ENCODE assay signal across 8 mouse cellular contexts in the genomic region with DNA sequence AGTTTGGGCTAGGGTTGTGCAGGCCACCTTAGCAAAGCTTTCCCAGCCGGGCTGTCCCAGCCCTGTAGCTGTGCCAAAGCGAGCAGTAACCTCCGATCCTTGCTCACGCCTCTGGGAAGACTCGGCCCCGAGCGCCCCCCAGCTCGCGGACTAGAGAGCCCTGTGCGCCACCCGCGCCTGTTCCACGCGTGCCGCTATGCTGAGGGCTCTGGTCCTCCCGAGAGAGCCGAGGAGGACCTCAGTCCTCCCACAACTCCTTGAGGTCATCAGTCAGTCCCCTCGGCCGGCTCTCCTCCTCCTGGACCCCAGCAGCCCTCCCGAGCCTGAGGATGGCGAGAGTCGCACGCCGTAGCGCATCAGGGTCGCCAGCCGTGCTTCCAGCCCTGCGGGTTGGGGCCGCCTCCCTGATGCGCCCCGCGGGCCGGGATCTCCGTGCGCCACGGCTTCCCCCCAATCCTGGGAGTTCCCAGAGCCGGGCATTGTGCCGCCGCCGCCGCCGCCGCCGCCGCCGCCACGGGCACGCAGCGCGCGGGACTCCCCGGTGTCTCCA. TPM values are rescaled to one million over a fixed set of nuclear protein-coding genes. Genes with fewer than 3 reads are reported as not detected.
DNase-seq lines count a peak whose midpoint lies in the region; ATAC-seq and TF ChIP-seq lines count a peak whose summit lies in the region.
"Had no signal": no experiment of that assay in that cellular context is flagged by ENCODE, and none has a peak within 500 bp of the region (broad histone marks: within the 10 kb centered on the region; RNA-seq: fewer than 3 reads in every experiment).

No protein-coding gene starts in this region.

- H3K36me3 ChIP-seq in liver, embryonic 12.5 days: no peaks in the 10 kb centered on the region
- H3K36me3 ChIP-seq in hindbrain, postnatal 0 days (ENCODE audit: insufficient read depth, low read length): no peaks in the 10 kb centered on the region
- no peaks in the 10 kb centered on the region for H3K36me3 ChIP-seq in thymus, adult 2 months (ENCODE audit: control insufficient read depth, insufficient read depth, low read length)

- no peak overlapping the region for H3K27ac ChIP-seq in liver, embryonic 12.5 days
- peak overlapping the region; percentile 93 for H3K27ac ChIP-seq in hindbrain, postnatal 0 days
- peak overlapping the region; percentile 93 for H3K27ac ChIP-seq in olfactory bulb, adult 2 months (ENCODE audit: insufficient read depth, low read depth, low read length)
- no peak overlapping the region for H3K27ac ChIP-seq in thymus, adult 2 months (ENCODE audit: control insufficient read depth, insufficient read depth, low read length)

- 4% methylated on average over 52 of the region's 52 CpGs for WGBS in liver, embryonic 12.5 days (ENCODE audit: insufficient replicate concordance)
- 3% methylated on average over 47 of the region's 52 CpGs for WGBS in hindbrain, postnatal 0 days
- under 1% methylated on average over 52 of the region's 52 CpGs for WGBS in olfactory bulb, adult 2 months
- WGBS in thymus, adult 2 months: 9% methylated on average over 52 of the region's 52 CpGs

- no peak for DNase-seq in liver
- DNase-seq in embryo, embryonic 11 days: peak; percentile 52
- peak; percentile 54 for DNase-seq in hindbrain, postnatal 0 days (ENCODE audit: low spot score)
- no peak for DNase-seq in thymus, adult 2 months
- DNase-seq in adrenal gland, adult 8-10 months: no peak
- DNase-seq: right cerebral cortex, postnatal 4 days had no signal

- 0 out of 2 replicates have a peak, but pooled peaks cover 2% of the 10 kb centered on the region for H3K4me1 ChIP-seq in liver, embryonic 12.5 days
- H3K4me1 ChIP-seq in hindbrain, postnatal 0 days (ENCODE audit: insufficient read depth, low read length): peaks cover 13% of the 10 kb centered on the region; the same call in 1 of the 2 replicates
- peaks cover 43% of the 10 kb centered on the region for H3K4me1 ChIP-seq in olfactory bulb, adult 2 months (ENCODE audit: control insufficient read depth, insufficient read depth, low read length)
- no peaks in the 10 kb centered on the region for H3K4me1 ChIP-seq in thymus, adult 2 months (replicated peaks; ENCODE audit: control insufficient read depth, insufficient read depth, low read length)

- TF ChIP-seq POLR2A in olfactory bulb, adult 2 months (IDR thresholded peaks at IDR 0.05; ENCODE audit: insufficient read depth, low read depth, low read length): no peak
- no peak for TF ChIP-seq POLR2A in thymus, adult 2 months (IDR thresholded peaks at IDR 0.05; ENCODE audit: control insufficient read depth, extremely low read depth, insufficient read depth, low read length, poor library complexity)

- ATAC-seq in liver, embryonic 12.5 days: no peak
- ATAC-seq in hindbrain, postnatal 0 days: 0 out of 2 replicates have a peak, but pooled peaks have one; percentile 19

- H3K27me3 ChIP-seq in liver, embryonic 12.5 days (replicated peaks): peaks cover 84% of the 10 kb centered on the region
- no peaks in the 10 kb centered on the region for H3K27me3 ChIP-seq in hindbrain, postnatal 0 days (ENCODE audit: insufficient read depth, low read length)
- no peaks in the 10 kb centered on the region; the same call in 1 of the 2 replicates for H3K27me3 ChIP-seq in thymus, adult 2 months (ENCODE audit: control insufficient read depth, insufficient read depth, low read length)

- H3K4me3 ChIP-seq in liver, embryonic 12.5 days: peak overlapping the region; percentile 21
- H3K4me3 ChIP-seq in hindbrain, postnatal 0 days (ENCODE audit: low read length): peak overlapping the region; percentile 81
- peak overlapping the region; percentile 78 for H3K4me3 ChIP-seq in olfactory bulb, adult 2 months (ENCODE audit: insufficient read depth, low read depth, low read length)
- no peak overlapping the region for H3K4me3 ChIP-seq in thymus, adult 2 months (ENCODE audit: control insufficient read depth, insufficient read depth, low read length)

- H3K9ac ChIP-seq in liver, embryonic 12.5 days: no peak overlapping the region
- peak overlapping the region; percentile 88 for H3K9ac ChIP-seq in hindbrain, postnatal 0 days (replicated peaks; ENCODE audit: low read length)

- no peaks in the 10 kb centered on the region for H3K9me3 ChIP-seq in liver, embryonic 12.5 days (replicated peaks)
- H3K9me3 ChIP-seq in hindbrain, postnatal 0 days (ENCODE audit: low read length): no peaks in the 10 kb centered on the region

- peak overlapping the region; percentile 58 for H3K4me2 ChIP-seq in liver, embryonic 12.5 days
- H3K4me2 ChIP-seq in hindbrain, postnatal 0 days (ENCODE audit: low read depth, low read length): peak overlapping the region; percentile 83

- no peak for TF ChIP-seq CTCF in hindbrain, postnatal 0 days (IDR thresholded peaks at IDR 0.05; ENCODE audit: low read depth)
- 0 out of 2 replicates have a peak, but pooled peaks have one; percentile 5 for TF ChIP-seq CTCF in olfactory bulb, adult 2 months (IDR thresholded peaks at IDR 0.05; ENCODE audit: insufficient read depth, low read depth, low read length)
- TF ChIP-seq CTCF in thymus, adult 2 months (IDR thresholded peaks at IDR 0.05; ENCODE audit: borderline replicate concordance, control insufficient read depth, extremely low read depth, insufficient read depth, low read length, poor library complexity): no peak

RNA-seq across cellular contexts. Expression of a gene that starts 2.9 kb away (rescaled TPM):
- polyA plus RNA-seq in liver, embryonic 12.5 days (2016; fragmentation: Nextera tagmentation; extraction: Ambion mirVana): 0.46 and 0.61 TPM in 2 replicates
- total RNA-seq in hindbrain, postnatal 0 days (2014; rRNA removed): 50.0 and 52.6 TPM in 2 replicates
- polyA plus RNA-seq in hindbrain, postnatal 0 days (2015; fragmentation: Nextera tagmentation; extraction: Ambion mirVana): 75.5 and 76.8 TPM in 2 replicates
- polyA plus RNA-seq in olfactory bulb, adult 2 months (2012; ENCODE audit: insufficient read depth, insufficient read length, low replicate concordance, missing spikeins): 164 TPM in 1 of 2 replicates, not detected in the other
- 0.32 and 0.50 TPM in 2 replicates for polyA plus RNA-seq in thymus, adult 2 months (2012; rRNA removed)
- 10 to 100 TPM in 1 of 4 experiments, 1 to 10 TPM in 3; 5.3 to 13.6 (median 7.8) TPM for total RNA-seq in adrenal gland, adult 8-10 months (2022)

Comparison
In these comparisons a context has a peak if more than half of its experiments do, and no peak if none do; other contexts are left out.
1. H3K27ac ChIP-seq: peak in hindbrain, postnatal 0 days (single experiment) and olfactory bulb, adult 2 months (single experiment); none in liver, embryonic 12.5 days (single experiment) and thymus, adult 2 months (single experiment).
2. DNase-seq: peak in embryo, embryonic 11 days (single experiment) and hindbrain, postnatal 0 days (single experiment); none in liver (single experiment), thymus, adult 2 months (single experiment) and adrenal gland, adult 8-10 months (single experiment).